Mouse (Mus musculus) layer of hippocampus, adult 8-10 months (tissue): ENCODE results near the gene Bglap3. TPM values are rescaled to one million over a fixed set of nuclear protein-coding genes. Genes with fewer than 3 reads are reported as not detected.
A peak's percentile ranks its signal among the peaks of the same experiment; 100 is the strongest.
"Not testable (repeated sequence)": the region's sequence is repeated elsewhere in the genome, so short reads cannot be mapped to it uniquely, and the experiment has no call there.

Source experiments
- DNase-seq, 2 experiments: peaks; one replicate each; pipeline ENCODE4 v3.0.0; 2022; ENCODE audit warnings: low spot score in 2 of 2
- total RNA-seq, 4 experiments: library from RNA; stranded (reverse); gene quantifications; 2 replicates each; pipeline ENCODE4 v1.2.4; 2022

Bglap3 gene
- total RNA-seq, 4 experiments from 2014 or later: 1.0 to 2.5 (median 2.0) TPM

DNA sequence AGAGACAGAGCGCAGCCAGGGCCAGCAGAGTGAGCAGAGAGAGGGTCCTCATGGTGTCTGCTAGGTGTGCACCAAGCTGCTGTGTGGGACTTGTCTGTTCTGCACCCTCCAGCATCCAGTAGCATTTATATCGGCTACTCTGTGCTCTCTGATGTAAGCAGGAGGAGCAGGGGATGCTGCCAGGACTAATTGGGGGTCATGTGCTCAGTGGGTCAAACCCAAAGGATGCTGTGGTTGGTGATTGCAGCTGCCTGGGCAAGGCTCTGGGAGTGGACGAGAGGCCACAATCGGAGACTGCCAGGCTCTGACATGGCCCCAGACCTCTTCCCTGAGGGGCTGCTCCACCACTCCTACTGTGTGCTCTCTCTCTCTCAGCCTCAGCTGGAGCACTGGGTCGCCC lies 6.1 kb upstream of the Bglap3 start, which contains the start of gene Bglap2:
Gene Bglap2, minus strand, starts transcription at position 101 of the 400 bp plus-strand sequence.
- DNase-seq: not testable (repeated sequence)

DNA sequence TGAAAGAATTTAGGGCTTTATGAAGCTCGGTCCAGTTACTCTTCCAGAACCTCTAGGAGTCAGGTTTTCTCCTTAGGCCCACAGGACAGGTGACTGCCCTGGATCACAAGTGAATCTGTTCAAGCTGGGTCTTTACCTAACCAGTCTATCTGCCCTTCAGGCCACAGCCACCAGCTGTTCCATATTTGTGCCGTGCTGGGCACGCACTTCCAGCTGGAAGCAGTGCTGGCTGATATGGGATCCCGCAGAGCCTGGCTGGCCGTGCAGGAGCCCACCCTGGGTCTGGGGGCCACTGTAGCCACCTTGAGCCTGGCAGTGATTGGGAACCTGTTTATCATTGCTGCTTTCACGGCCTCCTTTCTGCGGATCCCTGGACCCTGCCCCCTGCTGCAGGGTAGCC lies 4.1 kb upstream of the Bglap3 start:
- not testable (repeated sequence) for DNase-seq

DNA sequence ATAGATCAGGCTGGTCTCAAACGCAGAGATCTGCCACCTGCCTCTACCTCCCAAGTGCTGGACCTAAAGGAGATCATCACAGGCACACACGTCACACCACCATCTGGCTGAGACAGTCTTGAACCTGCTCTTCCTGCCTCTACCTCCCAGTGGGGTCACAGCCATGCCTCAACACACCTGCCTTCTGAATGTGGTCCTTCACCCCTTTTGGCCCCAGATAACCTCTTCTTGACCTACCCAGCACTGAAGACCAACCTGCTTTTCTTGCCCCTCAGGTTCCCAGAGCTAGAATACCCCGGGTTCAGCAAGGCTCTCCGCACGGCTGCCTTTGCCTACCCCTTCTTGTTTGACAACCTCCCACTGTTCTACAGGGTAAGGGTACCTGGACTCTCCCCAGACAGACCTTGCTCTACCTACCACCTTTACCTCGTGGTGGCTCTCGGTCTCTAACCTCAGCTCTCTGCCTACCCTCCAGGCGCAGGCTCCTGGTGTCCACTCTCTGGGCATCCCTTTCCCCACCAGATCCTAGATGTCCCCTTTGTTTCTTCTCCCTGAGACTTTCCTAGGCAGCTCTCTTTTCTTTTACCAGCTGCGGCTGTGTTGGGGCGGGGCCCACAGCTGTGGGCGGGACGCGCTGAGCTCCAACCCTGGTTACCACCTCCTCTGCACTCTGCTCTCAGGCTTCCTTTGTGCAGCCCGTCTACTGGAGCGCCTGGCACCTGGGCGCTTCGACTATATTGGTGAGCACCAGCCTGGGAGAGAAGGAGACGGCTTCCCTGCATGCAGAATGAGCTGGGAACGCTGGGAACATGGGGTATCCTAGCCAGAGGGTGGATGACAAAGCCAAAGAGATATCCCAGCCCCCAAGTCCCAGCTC lies 3.4 kb upstream of the Bglap3 start:
- DNase-seq: not testable (repeated sequence)

DNA sequence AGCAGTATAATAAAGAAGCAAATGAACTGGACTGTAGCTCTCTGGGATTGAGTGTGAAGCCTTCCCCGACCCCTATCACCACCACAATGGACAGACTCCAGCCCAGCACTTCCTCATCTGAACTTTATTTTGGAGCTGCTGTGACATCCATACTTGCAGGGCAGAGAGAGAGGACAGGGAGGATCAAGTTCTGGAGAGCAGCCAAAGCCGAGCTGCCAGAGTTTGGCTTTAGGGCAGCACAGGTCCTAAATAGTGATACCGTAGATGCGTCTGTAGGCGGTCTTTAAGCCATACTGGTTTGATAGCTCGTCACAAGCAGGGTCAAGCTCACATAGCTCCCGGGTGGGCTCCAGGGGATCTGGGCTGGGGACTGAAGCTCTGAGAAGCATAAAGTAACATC lies 4.0 kb downstream of the Bglap3 start:
- DNase-seq: not testable (repeated sequence)

DNA sequence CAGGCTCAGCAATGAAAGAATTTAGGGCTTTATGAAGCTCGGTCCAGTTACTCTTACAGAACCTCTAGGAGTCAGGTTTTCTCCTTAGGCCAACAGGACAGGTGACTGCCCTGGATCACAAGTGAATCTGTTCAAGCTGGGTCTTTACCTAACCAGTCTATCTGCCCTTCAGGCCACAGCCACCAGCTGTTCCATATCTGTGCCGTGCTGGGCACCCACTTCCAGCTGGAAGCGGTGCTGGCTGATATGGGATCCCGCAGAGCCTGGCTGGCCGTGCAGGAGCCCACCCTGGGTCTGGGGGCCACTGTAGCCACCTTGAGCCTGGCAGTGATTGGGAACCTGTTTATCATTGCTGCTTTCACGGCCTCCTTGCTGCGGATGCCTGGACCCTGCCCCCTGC lies 5.0 kb downstream of the Bglap3 start:
- DNase-seq: not testable (repeated sequence)

DNA sequence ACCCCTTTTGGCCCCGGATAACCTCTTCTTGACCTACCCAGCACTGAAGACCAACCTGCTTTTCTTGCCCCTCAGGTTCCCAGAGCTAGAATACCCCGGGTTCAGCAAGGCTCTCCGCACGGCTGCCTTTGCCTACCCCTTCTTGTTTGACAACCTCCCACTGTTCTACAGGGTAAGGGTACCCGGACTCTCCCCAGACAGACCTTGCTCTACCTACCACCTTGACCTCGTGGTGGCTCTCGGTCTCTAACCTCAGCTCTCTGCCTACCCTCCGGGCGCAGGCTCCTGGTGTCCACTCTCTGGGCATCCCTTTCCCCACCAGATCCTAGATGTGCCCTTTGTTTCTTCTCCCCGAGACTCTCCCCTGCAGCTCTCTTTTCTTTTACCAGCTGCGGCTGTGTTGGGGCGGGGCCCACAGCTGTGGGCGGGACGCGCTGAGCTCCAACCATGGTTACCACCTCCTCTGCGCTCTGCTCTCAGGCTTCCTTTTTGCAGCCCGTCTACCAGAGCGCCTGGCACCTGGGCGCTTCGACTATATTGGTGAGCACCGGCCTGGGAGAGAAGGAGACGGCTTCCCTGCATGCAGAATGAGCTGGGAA lies 5.6 kb downstream of the Bglap3 start:
- peak in 1 of 2 experiments; percentile 54 for DNase-seq

DNA sequence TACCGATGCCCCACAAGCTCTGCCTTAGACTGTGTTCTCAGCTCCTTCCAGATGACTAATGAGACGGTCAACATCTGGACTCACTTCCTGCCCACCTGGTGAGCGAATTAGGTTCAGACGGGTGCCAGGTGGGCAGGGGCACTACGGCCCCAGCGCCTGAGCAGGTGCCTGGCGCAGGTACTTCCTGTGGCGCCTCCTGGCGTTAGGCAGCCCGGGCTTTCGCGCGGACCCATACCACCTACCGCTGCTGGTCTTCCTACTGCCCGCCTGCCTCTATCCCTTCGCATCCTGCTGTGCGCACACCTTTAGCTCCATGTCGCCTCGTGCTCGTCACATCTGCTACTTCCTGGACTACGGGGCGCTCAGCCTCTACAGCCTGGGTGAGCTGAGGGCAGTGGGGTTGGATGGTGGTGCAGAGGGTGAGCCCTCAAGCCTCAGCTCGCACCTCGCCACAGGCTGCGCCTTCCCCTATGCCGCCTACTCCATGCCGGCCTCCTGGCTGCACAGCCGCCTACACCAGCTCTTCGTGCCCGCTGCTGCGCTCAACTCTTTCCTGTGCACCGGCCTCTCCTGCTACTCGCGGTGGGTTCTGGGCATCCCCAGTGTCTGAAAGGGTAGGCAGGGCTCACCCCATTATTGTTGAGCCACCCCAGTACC lies 6.7 kb downstream of the Bglap3 start:
- no peak for DNase-seq

DNA sequence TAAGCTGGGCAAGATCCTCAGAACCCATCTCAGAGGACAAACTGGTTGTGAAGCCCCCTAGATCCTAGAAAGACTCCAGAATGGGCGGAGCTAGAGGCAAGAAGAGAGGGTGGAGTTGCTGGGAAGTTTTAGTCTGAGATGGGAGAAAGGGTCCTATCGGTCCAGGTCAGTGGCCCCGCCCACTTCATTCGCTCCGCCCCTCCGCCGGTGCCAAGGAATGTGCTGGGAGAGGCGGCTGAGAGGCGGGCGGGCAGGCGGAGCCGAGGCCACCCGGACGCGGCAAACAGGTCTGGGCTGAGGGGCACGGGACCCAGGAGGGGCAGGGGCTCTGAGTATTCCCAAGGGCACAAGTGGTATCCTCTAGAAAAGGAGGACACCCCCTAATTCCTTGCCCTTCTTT lies 8.2 kb downstream of the Bglap3 start, which contains the start of gene Paqr6:
Gene Paqr6, plus strand, starts transcription at position 248 of the 400 bp plus-strand sequence.
- peak in 1 of 2 experiments; percentile 63 for DNase-seq

DNA sequence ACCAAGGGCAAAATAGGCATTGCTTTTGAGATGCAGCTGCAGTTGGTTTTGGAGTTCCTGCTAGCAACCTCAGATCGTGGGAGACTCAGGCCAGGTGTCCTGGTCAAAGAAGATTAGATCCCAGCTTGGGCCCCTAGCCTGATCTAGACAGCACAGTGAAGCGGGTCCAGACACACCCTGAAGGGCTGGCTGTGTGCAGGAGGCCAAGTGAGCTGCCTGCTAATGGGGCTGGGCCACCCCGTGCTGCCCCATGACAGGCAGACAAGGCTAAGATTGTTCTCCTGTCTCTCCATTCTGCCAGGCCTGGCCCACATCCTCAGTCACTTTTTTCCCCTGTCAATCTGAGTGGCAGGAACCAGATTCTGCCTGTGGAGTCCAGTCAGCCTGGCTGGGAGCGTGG lies 8.8 kb downstream of the Bglap3 start:
- peak; percentile 53 to 76 for DNase-seq

DNA sequence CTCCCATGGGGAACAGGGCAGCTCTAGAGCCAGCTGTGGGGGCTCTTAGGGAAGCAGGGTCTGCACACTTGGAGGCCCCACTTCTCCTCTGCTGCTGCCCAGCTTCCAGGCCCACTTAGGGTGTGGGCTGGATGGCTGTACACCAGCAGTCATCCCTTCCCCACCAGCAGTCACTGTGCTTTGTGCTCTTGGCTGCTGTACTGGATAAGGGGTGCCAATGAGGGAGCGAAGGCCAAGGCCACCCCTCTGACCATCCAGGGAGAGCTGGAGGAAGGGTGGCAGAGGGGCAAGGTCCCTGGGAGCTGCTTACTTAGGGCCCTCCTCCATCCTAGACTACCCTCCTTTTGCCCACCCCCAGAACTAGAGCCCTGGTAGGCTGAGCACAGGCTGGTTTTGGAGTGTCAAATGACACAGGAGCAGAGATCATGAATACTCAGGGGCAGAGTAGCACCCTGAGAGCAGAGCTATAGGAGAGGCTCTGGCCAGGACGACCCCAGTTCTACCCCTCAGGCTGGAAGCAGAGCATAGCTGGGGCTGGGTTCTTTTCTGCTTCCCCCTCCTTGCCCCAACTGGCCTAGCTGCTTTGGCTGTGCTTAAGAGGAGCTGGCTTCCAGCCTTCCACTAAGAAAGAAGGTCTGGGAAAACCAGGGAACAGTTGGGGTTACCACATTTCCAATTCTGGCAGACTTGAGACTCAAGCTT lies 10.8 kb downstream of the Bglap3 start:
- peak in 1 of 2 experiments; percentile 63 for DNase-seq

DNA sequence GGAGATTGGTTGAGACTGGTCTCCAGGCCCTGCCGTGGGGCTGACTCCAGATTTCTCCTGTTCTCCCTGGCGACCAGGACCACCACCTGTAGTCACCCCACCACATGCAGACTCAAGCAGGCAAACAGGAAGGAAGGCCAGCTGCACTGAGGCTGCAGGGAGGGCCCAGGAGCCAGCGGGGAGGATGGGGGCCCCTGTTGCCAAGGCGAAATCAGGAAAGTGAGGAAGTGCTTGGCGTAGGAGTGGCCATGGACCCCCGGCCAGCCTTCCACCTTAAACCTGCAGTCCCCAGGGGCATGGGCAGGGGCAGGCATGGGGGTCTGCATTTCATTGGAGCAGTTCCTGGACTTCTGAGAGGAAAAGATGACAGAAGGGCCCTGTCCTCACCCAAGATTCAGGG lies 11.4 kb downstream of the Bglap3 start:
- no peak for DNase-seq

DNA sequence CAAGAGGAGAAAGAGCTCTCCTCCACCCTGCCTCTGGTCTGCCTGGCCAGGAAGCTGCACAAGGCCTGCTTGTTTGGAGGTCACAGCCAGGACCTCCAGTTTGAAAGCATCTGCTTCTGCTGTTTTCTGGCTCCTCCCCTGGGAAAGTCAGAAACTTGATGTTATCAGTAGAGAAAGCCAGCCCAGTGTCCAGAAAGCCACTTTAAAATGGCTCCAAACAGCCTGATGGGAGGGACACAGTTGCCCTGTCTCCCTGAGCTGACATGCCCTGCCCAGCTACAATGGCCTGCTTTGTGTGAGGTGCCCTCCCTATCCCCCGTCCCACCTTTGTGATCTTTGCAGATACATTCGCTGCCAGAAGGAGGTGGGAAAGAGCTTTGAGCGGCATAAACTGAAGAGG lies 12.6 kb downstream of the Bglap3 start:
- DNase-seq: no peak

DNA sequence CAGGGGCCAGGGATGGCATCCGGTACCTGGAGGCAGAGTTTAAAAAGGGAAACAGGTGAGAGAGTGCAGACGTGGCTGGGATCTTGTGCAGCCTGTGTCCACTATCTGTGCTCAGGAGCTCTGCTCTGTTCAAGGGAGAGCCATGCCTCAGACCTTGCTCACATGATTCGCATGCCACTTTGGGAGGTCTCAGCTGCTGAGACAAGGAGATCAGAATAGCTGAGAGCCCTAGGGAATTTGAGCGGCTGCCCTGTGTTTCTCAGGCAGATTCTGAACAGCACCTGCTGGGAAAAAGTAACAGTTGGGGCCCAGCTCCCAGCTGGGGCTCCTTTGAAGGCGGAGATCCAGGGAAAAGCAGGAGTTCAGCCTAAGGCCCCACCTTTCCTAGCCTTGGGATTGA lies 13.0 kb downstream of the Bglap3 start:
- DNase-seq: no peak

DNA sequence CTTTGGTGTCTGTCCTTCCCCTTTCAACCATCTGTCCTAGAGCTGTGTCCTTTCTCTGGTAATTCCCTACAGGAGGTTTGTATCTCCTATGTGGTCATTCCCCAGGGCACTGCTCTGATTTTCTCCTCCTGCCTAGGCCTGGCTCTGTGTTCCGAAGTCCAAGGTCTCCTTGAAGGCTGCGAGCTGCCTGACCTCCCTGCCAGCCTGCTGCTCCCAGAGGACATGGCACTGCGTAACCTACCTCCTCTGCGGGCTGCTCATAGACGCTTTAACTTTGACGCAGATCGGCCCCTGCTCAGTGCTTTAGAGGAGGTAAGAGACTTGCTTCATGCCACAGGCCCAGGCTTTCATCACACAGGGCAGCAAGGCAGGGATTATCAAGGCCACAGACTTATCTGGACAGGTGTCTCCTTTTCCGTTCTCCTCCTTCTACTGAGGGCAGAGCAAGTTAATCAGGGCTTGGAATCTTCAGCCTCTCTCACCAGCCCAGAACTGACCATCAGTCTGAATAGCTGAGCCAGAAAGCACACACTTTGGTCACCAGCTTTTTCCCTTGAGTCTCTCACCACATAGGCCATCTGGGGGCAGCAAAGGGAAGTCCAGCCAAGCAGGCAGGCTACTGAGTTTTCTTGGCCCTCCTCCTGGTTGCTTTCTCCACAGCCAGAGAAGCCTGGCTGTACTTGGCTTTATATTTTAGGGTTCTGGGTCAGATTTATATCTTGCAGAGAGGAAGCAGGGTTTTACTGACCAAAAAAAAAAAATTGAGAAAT lies 18.0 kb downstream of the Bglap3 start:
- no peak for DNase-seq

DNA sequence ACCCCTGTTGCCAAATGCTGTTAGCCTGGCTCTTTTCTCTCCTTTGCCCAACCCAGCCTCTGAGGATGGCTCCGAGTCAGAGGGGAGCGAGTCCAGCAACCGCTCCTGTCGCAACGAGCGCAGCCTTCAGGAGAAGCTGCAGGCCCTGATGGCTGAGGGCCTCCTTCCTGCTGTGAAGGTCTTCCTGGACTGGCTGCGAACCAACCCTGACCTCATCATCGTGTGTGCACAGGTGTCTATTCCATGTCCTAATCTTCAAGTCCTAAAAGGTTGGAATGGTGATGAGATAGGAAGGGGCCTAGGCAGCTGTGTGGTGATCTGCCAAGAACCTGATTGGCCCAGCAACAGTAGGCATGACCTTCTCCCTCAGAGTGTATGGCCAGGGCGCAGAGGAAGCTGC lies 19.6 kb downstream of the Bglap3 start:
- no peak for DNase-seq

DNA sequence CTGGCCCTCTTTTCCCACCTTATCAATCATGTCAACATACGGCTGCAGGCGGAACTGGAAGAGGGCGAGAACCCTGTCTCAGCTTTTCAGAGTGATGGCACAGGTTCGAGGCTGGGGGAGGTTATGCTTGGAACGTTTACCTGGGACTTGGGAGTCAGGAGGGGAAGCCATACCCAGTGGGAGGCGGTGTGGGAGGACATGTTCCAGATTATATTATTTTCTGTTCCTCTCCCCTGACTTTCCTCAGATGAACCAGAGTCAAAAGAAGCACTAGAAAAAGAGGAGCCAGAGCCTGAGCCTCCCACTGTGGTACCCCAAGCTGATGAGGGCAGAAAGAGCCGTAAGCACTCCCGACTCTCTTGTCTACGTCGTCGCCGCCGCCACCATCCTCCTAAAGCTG lies 21.8 kb downstream of the Bglap3 start:
- no peak for DNase-seq

DNA sequence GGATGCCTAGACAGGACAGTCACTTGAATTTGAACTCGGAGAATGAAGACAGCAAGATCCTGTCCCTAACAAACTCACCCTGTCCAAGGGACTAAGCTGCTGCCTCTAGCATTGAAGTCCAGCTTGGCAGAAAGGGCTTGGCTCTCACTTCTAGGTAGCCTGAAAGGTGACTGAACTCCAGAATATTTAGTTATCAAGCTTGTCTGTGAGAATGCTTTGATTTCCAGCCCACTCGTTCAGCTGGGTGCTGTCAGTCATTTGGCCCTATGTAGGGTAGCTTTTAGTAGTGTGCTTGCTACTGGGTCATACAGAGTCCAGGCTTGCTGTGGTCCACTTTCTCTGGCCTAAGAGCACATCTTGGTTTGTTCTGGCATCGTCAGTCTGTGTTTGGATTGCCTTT lies 33.5 kb downstream of the Bglap3 start:
- no peak for DNase-seq

DNA sequence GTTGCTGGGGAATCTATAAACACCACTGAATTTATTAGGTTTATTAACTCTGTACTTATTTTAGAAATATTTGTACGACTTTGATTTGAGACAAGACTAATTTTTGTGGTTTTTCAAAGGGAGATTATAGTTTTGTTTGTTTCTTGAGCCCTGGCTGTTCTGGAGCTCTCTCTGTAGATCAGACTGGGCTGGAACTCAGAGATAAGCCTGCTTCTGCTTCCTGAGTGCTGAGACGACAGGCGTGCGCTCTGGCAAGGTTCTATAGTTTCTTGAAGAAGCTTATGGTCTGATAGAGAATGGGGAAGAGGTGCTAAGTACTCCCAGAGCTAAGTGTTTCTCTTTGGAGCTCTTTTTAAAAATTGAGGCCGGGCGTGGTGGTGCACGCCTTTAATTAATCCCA lies 34.2 kb downstream of the Bglap3 start:
- DNase-seq: no peak

DNA sequence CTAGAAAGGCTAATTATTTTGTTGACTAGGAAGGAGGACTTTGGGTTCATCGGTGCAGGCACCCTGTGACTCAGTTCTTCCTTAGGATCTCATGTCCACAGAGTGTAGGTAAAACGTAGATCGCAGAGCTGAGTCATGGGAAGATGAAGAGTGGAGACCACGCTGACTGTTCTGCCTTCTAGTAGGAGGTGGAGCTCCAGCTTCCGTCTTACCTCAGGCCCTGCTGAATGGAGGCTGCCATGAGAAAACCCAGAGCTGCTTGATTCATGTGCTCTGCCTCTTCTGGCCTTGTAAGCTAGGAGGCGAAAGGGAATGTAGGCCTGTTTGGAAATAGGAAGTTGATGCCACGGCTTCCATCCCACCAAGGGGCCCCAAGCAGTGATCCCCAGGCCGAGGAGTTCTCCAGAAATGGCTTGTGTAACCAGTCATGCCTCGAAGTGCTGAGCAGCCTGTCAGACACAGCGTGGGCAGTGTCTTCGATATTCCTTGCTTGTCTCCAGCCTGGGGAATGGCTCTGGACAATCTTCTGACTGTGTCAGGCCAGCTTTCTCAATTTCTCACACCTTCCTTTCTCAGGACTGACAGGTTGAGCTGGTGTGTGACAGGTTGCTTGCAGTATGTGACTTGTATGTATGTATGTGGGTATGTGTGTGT lies 35.0 kb downstream of the Bglap3 start:
- DNase-seq: no peak
